Mouse (Mus musculus): ENCODE results near the gene Pigz.

DNA sequence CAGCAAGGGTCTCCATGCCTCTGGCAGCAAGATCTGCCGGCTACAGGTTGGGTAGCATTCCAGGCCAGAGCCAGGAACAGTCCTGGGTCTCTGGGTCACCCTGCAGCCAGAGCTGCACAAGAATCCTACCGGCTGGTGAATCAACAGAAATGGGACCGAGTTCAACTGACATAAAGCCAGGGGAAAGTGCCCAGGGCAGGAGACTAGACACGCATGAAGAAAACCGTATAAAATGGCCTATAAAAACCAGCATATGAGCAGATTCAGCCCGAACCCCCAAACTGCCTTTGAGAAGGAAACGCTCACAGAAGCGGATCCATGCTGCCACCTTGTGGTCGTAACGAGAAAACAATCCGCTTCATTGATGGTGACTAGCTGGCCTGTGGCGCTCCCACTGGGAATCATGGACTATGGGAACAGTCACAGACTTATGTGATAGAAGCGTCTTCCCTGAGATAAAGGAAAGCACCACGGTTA lies 15.4 kb upstream of the Pigz start:
- peak; percentile 95 for TF ChIP-seq CTCF (IDR thresholded peaks at IDR 0.05; ENCODE audit: low read depth)
- TF ChIP-seq EP300 (IDR thresholded peaks at IDR 0.05; ENCODE audit: low read depth) = no peak

Measured in heart, postnatal 0 days (tissue).